Mouse (Mus musculus) left cerebral cortex, postnatal 10 days (tissue): Measurements from ENCODE around the gene Ddx39b. TPM values are rescaled to one million over a fixed set of nuclear protein-coding genes. Genes with fewer than 3 reads are reported as not detected.
"Not testable (repeated sequence)": the region's sequence is repeated elsewhere in the genome, so short reads cannot be mapped to it uniquely, and the experiment has no call there.

Experiments used
- DNase-seq, 2 experiments: peaks; one replicate each; pipeline ENCODE4 v3.0.0; 2021 to 2022; ENCODE audit warnings: low spot score in 2 of 2, mixed read lengths in 1 of 2; ENCODE audit errors: extremely low spot score in 1 of 2
- intact Hi-C: fragments of 180-260 bp; cut with DNase I; formaldehyde crosslinking; loops from one replicate; pipeline ENCODE4 v1.15.1; 2025
- total RNA-seq, 2 experiments: library from RNA; stranded (reverse); gene quantifications; 2 replicates each; pipeline ENCODE4 v1.2.3; 2021

Ddx39b gene
- total RNA-seq, 2 experiments from 2014 or later: 255 to 261 TPM

DNA sequence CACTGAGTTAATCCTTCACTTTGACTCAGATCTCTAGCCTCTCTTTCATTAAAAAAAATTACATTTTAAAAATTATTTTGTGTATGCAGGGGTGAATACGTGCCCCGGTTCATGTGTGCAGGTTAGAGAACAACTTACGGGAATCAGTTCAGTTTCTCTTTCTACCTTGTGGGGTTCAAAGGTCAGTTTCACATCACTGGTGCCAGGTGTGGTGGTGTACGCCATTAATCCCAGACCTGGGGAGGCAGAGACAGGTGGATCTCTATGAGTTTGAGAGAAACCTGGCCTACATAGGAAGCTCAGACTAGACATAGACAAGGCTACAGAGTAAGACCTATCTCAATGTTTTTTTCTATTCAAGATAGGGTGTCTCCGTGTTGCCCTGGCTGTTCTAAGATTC lies 28.5 kb upstream of the Ddx39b start:
- intact Hi-C loops: no loop called here
- no peak for DNase-seq

DNA sequence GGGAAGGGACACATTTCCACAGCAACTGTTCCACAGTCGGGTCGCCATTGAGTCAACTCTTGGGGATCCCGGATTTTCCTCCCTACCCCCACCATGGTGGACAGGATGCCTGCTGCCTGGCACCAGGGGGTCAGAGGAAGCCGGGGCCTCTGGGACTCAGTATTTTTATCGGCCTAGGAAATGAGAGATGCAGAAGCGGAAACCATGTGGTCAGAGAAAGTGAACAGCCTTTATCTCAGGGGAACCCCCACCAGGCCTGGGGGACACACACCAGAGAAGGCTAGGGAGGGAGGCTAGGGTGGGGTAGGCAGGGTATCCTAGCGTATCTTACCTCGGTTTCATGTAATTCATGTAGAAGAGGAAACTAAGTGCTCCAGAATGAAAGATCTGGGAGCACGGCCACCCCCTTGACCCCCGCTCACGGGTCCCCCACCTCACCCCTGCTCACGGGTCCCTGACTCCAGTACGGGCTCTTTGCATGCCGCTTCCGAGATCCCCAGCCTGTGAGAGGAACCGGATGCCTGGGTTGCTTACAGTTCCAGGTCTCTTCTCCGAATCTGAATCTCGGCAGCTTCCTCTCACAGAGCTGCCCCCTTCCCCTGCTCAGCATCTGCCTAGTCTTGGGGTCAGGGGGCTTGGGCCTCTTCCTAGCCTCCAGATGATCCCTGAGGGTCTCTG lies 22.9 kb upstream of the Ddx39b start:
- peak in 1 of 2 experiments; percentile 57 for DNase-seq
- intact Hi-C loops: no loop called here

DNA sequence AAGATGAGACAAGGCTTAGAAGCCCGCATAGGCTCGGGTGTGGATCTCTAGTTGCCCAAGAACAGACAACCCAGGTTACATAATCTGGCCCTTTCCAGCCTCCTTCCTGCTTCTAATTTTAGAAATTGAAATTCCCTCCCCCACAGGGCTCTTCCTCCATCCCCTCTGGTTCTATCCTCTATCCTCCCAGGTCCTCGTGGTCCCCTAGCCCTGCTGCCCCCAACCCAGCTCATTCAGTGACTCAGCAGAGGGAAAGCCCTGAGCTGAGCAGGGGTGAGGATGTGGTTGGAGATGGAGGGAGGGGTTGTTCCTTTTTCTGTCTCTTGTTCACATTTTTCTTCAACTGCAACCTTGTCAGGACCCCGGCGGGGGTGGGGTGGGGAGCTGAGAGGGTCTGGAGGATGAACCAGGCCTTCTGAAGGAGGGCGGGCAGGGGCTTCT lies 21.9 kb upstream of the Ddx39b start:
- no peak for DNase-seq
- intact Hi-C loops: no loop called here

DNA sequence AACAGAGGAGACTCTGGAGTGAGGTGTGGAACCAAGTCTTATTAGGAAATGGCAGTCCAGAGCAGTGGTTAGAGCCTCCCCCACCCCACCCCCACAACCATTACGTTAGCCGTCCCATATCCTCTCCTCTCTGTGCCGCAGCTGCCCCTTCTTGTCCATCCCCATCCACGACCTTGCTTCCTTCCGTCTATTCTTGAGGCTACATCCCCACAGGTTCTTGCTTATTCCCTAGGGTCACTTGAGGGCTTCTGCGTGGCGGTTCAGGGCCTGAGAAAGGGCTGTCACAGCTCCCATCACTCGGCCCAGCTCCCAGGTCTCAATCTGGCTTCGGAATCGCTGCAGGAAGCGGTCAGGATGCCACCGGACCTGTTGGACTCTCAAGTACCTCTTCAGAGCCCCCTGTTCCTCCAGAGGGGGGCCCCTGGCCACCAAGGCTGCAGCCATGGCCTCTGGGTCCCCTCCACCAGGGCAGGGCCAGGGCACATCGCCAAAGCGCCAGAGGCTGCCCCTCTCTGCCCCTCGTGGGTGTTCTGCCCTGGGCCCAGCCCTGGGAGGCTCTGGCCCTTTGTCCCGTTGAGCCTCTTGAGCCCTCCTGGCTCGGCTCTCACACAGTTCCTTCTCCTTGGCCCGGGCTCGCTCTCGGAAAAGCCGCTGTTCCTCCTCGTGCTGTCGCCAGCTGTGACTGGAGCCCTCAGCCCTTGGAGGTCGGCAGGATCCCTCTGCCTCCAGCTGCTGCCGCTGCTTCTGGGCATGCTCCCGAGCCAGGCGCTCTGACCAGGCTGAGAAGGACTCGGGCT lies 21.2 kb upstream of the Ddx39b start, which contains the start of gene Gm16181:
Gene Gm16181, plus strand, starts transcription at position 679 of the 797 bp plus-strand sequence.
- intact Hi-C loops: no loop called here
- DNase-seq: peak in 1 of 2 experiments; percentile 65

DNA sequence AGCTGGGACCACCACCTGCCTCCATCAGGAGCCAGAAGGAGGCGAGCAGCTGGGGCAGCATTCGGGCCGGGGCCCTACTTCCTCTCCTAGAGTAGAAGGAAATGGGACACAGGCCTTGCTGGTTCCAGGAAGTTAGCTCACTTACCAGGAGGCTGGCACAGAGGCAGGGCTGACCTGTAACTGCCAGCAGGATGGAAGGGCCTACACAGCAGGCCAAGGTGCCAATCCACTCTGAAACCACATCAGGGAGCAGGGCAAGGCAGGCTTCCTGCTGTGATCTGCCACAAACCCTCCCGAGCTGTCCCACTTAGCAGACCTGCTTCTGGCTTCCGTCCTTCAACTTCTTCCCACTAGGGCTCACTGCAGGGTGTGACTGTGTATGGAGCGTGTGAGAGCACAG lies 19.2 kb upstream of the Ddx39b start:
- DNase-seq: peak in 1 of 2 experiments; percentile 54
- intact Hi-C loops: no loop called here

DNA sequence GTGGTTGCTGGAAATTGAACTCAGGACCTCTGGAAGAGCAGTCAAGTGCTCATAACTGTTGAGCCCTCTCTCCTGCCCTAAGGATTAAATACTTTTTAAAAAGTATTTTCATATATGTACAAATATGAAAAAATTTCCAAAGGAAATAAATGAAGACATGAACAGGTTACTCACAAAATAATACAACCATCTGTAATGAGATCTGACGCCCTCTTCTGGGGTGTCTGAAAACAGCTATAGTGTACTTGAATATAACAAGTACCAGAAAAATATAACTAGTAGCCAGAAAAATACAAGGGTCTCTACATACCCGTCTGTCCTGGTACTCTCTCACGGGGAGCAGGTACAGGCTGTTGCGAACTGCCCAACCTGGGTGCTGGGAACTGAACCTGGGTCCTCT lies 16.9 kb upstream of the Ddx39b start:
- no peak for DNase-seq
- intact Hi-C loops: no loop called here

DNA sequence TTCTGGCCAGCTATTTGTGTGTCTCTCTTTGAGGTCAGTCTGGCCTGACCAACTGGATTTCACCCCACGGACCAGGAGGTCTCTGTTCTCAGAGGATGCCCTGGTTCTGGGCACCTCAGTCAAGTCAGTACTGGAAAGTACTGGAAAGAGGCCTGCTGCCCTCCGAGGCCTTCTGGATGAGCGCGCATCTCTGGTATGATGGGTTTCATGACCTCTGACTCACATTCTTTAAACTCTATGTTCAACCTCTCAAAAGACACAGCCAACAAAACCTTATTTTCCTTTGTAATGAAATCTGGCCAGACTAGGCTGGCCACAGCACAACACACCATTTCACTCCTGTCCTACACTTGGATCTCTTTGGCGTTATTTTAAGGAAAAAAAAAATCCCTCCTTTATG lies 16.1 kb upstream of the Ddx39b start:
- intact Hi-C loops: no loop called here
- DNase-seq: no peak

DNA sequence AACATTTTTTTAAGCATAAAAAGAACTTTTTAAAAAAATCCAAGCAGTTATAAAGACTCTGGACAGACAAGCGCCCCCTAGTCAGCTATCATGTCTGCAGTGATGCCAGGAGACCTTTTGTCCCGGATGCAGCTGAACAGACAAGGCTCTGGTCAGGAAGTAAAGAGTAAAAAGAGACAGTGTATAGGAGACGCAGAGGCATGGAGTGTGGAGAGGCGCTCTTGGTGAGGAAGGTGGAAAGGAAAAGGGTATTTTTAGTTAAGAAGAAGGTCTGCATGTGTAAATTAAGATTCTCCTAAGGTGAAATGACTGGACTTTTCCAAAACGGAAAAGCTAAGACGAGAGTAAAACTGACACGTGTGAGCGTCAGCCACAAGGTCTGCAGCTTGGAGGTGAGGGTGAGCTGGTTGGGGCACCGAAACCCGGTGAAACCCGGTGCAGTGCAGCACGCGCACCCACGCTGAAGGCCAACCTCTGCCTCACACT lies 14.9 kb upstream of the Ddx39b start:
- no peak for DNase-seq
- intact Hi-C loops: no loop called here

DNA sequence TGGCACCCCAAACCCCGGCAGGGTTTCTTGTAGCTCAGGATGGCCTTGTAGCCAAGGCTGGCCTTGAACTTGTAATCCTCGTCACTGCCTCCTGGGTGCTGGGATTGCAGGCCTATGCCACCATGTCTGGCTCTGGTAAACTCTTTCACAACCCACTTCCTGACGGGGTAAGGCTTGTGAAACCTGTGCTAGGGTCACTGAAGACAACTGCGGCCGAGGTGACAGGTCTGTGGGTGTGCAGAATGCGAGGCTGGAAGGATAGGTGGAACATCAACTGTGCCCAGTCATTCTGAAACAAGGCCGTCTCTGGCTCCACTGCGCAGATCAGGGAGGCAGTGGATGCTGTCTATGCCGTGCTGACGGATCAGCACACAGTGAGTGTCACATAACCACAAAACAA lies 10.5 kb upstream of the Ddx39b start:
- intact Hi-C loops: no loop called here
- no peak for DNase-seq

DNA sequence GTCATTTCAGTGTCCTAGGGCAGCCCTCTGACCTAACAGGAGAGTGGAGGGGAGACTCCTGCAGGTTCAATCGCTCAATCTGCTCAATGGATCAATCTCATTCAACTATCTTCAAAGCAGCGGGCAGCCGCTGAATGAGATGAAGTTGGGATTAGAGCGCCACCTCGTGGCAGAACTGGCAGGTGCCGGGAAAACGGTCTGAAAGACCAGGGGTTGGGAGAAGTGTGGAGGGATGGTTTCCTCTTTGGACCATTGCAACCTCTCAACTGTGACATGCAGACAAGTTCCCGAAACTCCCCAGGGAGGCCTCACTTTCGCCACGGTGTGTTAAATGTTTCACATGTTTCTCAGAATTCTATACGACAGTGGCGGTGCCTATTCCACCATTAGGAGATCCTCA lies 9.5 kb upstream of the Ddx39b start:
- intact Hi-C loops: loop anchor here (1.0 kb wide), 1 partner anchor 63 kb away; no protein-coding TSS in a partner anchor
- DNase-seq: peak; percentile 83 to 85

DNA sequence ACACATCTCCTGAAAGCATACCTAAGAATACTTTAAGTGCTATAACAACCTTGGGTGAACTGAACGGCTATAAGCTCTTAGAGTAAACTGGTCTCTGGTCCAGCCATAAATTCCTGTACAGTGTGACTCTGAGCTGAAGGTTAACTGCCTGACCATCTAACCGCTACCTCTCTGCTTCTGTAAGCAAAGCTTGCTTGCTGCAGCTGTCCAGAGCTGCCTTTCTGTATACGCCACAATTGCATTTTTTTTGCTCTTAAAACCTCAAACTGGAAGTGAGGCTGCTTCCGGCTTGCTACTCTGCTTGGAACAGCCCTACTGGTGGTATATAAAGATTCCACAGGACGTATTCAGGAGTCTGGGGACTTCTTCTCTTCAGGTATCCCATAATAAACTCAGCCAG lies 8.9 kb upstream of the Ddx39b start:
- no peak for DNase-seq
- intact Hi-C loops: loop anchor here (1.0 kb wide), 1 partner anchor 63 kb away; no protein-coding TSS in a partner anchor

DNA sequence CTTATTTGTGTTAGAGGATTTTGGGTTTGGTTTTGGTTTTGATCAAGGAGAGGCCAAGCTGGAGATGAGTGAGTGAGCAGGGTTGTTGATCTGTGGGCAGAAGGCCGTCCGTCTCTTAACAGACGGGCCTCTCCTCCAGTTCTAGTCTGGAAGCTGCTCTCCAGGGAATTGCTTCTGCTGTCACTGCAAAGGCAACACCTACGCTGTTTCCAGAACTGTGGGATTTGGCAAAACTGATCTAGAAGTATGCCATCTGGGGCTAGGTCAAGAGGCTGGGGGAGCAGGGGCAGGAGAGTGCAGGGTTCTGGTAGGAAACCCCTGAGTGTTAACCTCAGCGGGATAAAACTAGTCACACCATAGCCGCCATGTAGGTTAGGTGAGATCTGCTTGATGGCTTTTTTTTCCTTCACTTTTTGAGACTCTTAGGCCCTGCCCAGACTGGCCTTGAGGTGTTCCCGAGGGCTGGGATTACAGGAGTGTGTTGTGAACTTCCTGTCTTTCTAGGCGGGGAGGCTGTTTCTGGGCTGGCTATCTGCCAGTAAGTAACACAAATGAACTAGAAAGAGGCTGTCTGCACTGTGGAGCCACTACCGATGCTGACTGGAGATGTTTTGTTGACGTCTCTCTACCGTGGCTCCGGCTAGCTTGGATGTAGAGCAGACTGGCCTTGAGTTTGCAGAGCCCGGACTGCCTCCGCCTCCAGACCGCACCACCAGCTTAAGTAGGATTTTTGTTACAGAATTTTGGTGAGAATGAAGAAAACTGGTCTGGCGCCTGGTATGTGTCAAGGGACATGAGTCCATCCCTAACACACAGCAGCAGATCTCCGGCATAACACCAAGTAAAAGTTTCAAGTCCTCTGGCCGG lies 8.2 kb upstream of the Ddx39b start, which contains the start of gene Atp6v1g2:
Gene Atp6v1g2, plus strand, starts transcription at position 547 of the 867 bp plus-strand sequence.
- intact Hi-C loops: no loop called here
- DNase-seq: no peak

DNA sequence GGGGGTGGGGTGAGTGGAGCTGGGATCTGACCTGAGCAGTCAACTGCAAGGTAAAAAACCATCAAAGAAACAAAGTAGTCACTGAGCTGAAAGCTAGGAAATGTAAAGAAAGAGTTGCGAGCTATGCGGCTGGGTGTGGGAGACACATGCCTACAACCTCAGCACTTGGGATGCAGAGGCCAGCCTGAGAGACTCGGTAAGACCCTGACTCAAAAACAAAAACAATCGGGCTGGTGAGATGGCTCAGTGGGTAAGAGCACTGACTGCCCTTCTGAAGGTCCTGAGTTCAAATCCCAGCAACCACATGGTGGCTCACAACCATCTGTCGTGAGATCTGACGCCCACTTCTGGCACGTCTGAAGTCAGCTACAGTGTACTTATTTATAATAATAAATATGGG lies 7.5 kb upstream of the Ddx39b start:
- DNase-seq, intact Hi-C loops: not testable (repeated sequence)

DNA sequence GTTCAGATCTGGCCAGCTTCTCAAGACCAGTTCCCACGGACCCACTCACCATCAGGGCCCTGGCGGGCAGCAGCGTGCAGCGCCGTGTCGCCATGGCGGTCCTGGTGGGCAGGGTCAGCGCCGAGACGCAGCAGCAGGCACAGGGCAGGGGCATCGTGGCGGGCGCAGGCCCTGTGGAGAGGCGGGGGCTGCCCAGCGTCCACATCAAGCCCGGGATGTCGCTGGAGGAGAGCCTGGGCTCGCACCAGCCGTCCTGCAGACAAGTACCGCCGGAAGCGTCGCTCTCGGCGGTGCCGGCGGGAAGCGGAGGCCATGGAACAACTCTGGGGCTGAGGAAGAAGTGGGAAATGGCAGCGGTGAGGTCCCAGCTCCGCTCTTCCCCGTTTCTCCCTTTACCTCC lies 6.6 kb upstream of the Ddx39b start:
- peak in 1 of 2 experiments; percentile 72 for DNase-seq
- intact Hi-C loops: no loop called here

DNA sequence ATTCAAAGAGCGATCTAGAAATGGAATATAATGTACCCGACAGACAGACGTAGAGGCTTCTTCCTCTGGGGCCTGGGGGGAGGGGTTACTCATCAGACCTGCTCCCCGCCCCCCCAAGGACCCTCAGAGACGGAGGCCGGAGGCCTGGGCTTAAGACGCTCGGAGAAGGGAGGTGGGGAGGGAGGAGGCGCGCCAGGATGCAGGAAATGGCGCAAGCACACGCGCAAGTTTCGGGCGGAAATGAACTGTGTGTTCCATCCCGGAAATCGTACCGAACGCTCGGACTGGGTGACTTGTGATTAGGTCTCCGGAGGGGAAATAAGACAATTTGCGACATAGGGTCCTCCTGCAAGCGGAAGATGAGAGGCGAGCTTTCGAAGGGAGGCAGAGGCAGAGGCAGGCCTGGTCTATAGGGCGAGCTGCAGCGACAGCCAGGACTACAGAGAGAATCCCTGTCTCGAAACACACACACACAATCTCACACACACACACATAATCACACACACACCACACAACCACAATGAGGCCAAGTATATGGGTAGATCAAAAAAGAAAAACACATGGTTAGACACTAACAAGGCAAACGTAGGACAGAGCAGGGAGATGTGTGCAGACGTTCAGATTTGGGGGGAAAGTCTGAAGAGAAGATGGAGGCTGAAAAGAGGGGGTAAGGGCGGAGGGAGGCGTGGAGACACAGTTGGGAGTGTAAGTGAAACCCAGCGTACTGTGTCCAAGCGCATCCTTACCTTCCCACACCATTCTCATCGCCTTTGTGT lies 5.7 kb upstream of the Ddx39b start, which contains the start of gene Nfkbil1:
Gene Nfkbil1, minus strand, starts transcription at position 179 of the 776 bp plus-strand sequence.
- intact Hi-C loops: no loop called here
- DNase-seq: peak; percentile 91 to 94

DNA sequence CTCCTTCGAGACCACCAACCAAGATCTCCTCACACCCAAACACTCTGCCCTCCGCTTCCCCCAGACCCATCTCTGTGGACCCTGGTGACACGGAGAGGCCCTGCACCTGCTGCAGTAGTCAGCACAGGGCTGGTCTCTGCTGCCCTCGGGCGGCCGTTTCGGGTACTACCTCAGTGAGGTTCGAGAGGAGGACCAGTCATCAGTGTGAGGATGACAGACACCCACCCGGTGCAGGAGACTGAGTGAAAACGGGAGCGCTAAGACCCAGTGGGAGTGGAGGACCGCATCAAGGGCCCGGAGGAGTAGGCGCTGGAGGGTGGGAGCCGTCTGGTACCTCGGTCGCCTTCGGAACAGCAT lies 5.2 kb upstream of the Ddx39b start:
- intact Hi-C loops: no loop called here
- DNase-seq: peak; percentile 96 to 98

DNA sequence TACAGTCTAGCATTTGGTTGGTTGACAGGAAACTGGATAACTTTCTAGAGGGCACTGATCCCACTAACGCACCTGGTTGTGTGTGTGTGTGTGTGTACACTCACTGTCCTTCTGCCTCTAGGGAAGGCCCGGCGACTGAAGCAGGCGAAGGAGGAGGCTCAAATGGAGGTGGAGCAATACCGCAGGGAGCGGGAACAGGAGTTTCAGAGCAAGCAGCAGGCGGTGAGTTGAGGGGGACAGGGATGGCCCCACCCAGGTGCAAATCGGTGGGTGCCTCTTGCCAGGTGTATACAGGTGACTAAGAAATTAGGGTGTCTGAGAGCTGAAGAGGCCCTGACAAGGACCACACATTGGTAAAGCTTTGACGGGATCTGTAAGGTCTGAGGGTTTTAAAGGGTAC lies 4.5 kb upstream of the Ddx39b start:
- intact Hi-C loops: no loop called here

DNA sequence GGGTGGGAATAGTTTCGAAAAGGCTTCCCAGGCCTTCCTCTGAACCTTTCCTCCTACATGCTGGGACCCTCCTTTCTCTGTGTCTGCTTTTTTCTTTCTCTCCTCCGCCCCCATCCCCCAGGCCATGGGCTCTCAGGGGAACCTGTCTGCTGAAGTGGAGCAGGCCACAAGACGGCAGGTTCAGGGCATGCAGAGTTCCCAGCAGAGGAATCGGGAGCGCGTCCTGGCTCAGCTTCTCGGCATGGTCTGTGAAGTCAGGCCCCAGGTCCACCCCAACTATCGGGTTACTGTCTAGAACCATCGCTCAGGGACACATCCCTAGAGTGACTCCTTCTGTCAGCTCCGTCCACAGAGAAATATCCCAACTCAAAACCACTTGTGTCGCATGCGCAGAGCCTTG lies 4.0 kb upstream of the Ddx39b start:
- no peak for DNase-seq
- intact Hi-C loops: no loop called here

More for the DNA sequence above, 4.5 kb upstream of the Ddx39b start:
- no peak for DNase-seq
